ENCODE assay signal across 12 mouse cellular contexts in genomic region chr19:26706910-26707309, GRCm38 (mm10).
A peak's percentile ranks its signal among the peaks of the same experiment; 100 is the strongest.
DNase-seq lines count a peak whose midpoint lies in the region; ATAC-seq and TF ChIP-seq lines count a peak whose summit lies in the region.
"Had no signal": no experiment of that assay in that cellular context is flagged by ENCODE, and none has a peak within 500 bp of the region (broad histone marks: within the 10 kb centered on the region; RNA-seq: fewer than 3 reads in every experiment).

No protein-coding gene starts in this region.

- H3K36me3 ChIP-seq in heart, adult 2 months (ENCODE audit: control insufficient read depth, insufficient read depth, low read length): no peaks in the 10 kb centered on the region; the same call in 1 of the 2 replicates
- H3K36me3 ChIP-seq in lung, embryonic 15.5 days: no peaks in the 10 kb centered on the region

- no peaks in the 10 kb centered on the region for H3K27me3 ChIP-seq in heart, adult 2 months (ENCODE audit: control insufficient read depth, insufficient read depth, low read length)
- H3K27me3 ChIP-seq in lung, embryonic 15.5 days: no peaks in the 10 kb centered on the region
- H3K27me3 ChIP-seq: CH12.LX had no signal

- no peak for TF ChIP-seq POLR2A in heart, adult 2 months (IDR thresholded peaks at IDR 0.05; ENCODE audit: insufficient read depth, low read depth, low read length)

- no peak for TF ChIP-seq CTCF in heart, adult 2 months (IDR thresholded peaks at IDR 0.05)

- no peak overlapping the region for H3K27ac ChIP-seq in heart, adult 2 months
- H3K27ac ChIP-seq in lung, embryonic 15.5 days: peak overlapping the region; percentile 8; the same call in 1 of the 2 replicates

- no peak overlapping the region for H3K4me2 ChIP-seq in lung, embryonic 15.5 days

- ATAC-seq in lung, embryonic 15.5 days (ENCODE audit: borderline replicate concordance, extremely low read depth, low FRiP score, low TSS enrichment): no peak
- no peak for ATAC-seq in granulocyte monocyte progenitor cell, adult 5-6 weeks (replicated peaks; ENCODE audit: poor library complexity, severe bottlenecking)

- intact Hi-C loops in heart, adult 2 months (cut with DNase I): no loop called here
- intact Hi-C loops in heart, postnatal 25 days (cut with DNase I): no loop called here

- no peak overlapping the region for H3K9ac ChIP-seq in heart, adult 2 months (ENCODE audit: low read depth, low read length)
- no peak overlapping the region for H3K9ac ChIP-seq in lung, embryonic 15.5 days

- peak; percentile 25 to 34 for DNase-seq in heart, adult 2 months
- no peak for DNase-seq in heart, postnatal 25 days (ENCODE audit: low spot score)
- peak; percentile 39 for DNase-seq in 416B (ENCODE audit: low read depth)
- peak; percentile 14 for DNase-seq in adrenal gland, postnatal 25 days
- DNase-seq in retina, embryonic 14.5 days (ENCODE audit: low spot score): no peak
- DNase-seq in cerebellum, postnatal 14 days: no peak
- DNase-seq: cerebellum, adult 18-20 months; gastrocnemius, postnatal 36 days; right cerebral cortex, postnatal 25 days had no signal

- no peak for TF ChIP-seq EP300 in heart, adult 2 months (IDR thresholded peaks at IDR 0.05; ENCODE audit: insufficient read depth, low read depth, low read length)

- no peaks in the 10 kb centered on the region for H3K9me3 ChIP-seq in lung, embryonic 15.5 days

- no peaks in the 10 kb centered on the region for H3K79me2 ChIP-seq in heart, adult 2 months (replicated peaks; ENCODE audit: control insufficient read depth, insufficient read depth, low read length)

- no peak overlapping the region for H3K4me3 ChIP-seq in heart, adult 2 months
- no peak overlapping the region for H3K4me3 ChIP-seq in lung, embryonic 15.5 days

- 32% methylated on average over 5 of the region's 5 CpGs for WGBS in heart, adult 2 months
- WGBS in lung, embryonic 15.5 days: 55% methylated on average over 5 of the region's 5 CpGs

- no peaks in the 10 kb centered on the region for H3K4me1 ChIP-seq in heart, adult 2 months (ENCODE audit: control insufficient read depth, insufficient read depth, low read length)
- peaks cover 7% of the 10 kb centered on the region; the same call in 1 of the 2 replicates for H3K4me1 ChIP-seq in lung, embryonic 15.5 days

Comparison
In these comparisons a context has a peak if more than half of its experiments do, and no peak if none do; other contexts are left out.
1. DNase-seq: peak in heart, adult 2 months (2 of 2), 416B (single experiment) and adrenal gland, postnatal 25 days (single experiment); none in heart, postnatal 25 days (single experiment), retina, embryonic 14.5 days (single experiment) and cerebellum, postnatal 14 days (0 of 2).